ENCODE assay signal across 13 mouse cellular contexts in genomic region chr4:130873440-130873839, GRCm38 (mm10). TPM values are rescaled to one million over a fixed set of nuclear protein-coding genes. Genes with fewer than 3 reads are reported as not detected.
A peak's percentile ranks its signal among the peaks of the same experiment; 100 is the strongest.
DNase-seq lines count a peak whose midpoint lies in the region; ATAC-seq and TF ChIP-seq lines count a peak whose summit lies in the region.
"Had no signal": no experiment of that assay in that cellular context is flagged by ENCODE, and none has a peak within 500 bp of the region (broad histone marks: within the 10 kb centered on the region; RNA-seq: fewer than 3 reads in every experiment).

No protein-coding gene starts in this region.

- H3K27me3 ChIP-seq in heart, adult 2 months (ENCODE audit: control insufficient read depth, insufficient read depth, low read length), result no peaks in the 10 kb centered on the region
- no peaks in the 10 kb centered on the region; the same call in 1 of the 2 replicates for H3K27me3 ChIP-seq in liver, embryonic 14.5 days (ENCODE audit: control insufficient read depth, insufficient read depth, low read length)
- H3K27me3 ChIP-seq in liver, embryonic 11.5 days (replicated peaks; ENCODE audit: control insufficient read depth, insufficient read depth, low read length), result peaks cover 2% of the 10 kb centered on the region
- no peaks in the 10 kb centered on the region for H3K27me3 ChIP-seq in MEL (ENCODE audit: control insufficient read depth in 1 of 2, insufficient read depth in 2 of 2, low read length in 2 of 2)

- H3K4me3 ChIP-seq in heart, adult 2 months, result no peak overlapping the region
- no peak overlapping the region for H3K4me3 ChIP-seq in liver, embryonic 14.5 days (ENCODE audit: insufficient read depth in 1 of 2, low read depth in 2 of 2, low read length in 2 of 2)
- no peak overlapping the region for H3K4me3 ChIP-seq in liver, embryonic 11.5 days (ENCODE audit: low read depth, low read length)
- no peak overlapping the region for H3K4me3 ChIP-seq in MEL (ENCODE audit: control insufficient read depth in 1 of 2, insufficient read depth in 1 of 2, low read depth in 2 of 2, low read length in 2 of 2)
- H3K4me3 ChIP-seq: intestine, embryonic 15.5 days; myocyte; stomach, embryonic 15.5 days had no signal

- no peak overlapping the region for H3K4me2 ChIP-seq in liver, embryonic 14.5 days (ENCODE audit: low read depth)
- H3K4me2 ChIP-seq in liver, embryonic 11.5 days, result no peak overlapping the region
- H3K4me2 ChIP-seq: intestine, embryonic 15.5 days; stomach, embryonic 15.5 days had no signal

- no peak; the same call in none of the 2 replicates for TF ChIP-seq RAD21 in MEL (IDR thresholded peaks at IDR 0.05; ENCODE audit: low read depth, low read length)

- ATAC-seq in liver, embryonic 14.5 days (ENCODE audit: insufficient read depth), result no peak
- ATAC-seq in liver, embryonic 11.5 days (replicated peaks; ENCODE audit: low FRiP score), result no peak
- ATAC-seq: intestine, embryonic 15.5 days had no signal

- TF ChIP-seq POLR2A in heart, adult 2 months (IDR thresholded peaks at IDR 0.05; ENCODE audit: insufficient read depth, low read depth, low read length), result no peak
- TF ChIP-seq POLR2A in MEL (IDR thresholded peaks at IDR 0.05; ENCODE audit: control insufficient read depth in 1 of 2, insufficient read depth in 1 of 2, low read depth in 1 of 2, low read length in 2 of 2, poor library complexity in 1 of 2), result no peak

- H3K36me3 ChIP-seq in heart, adult 2 months (ENCODE audit: control insufficient read depth, insufficient read depth, low read length), result no peaks in the 10 kb centered on the region
- H3K36me3 ChIP-seq in liver, embryonic 14.5 days (replicated peaks; ENCODE audit: control insufficient read depth, insufficient read depth, low read depth), result no peaks in the 10 kb centered on the region
- no peaks in the 10 kb centered on the region for H3K36me3 ChIP-seq in liver, embryonic 11.5 days (ENCODE audit: control insufficient read depth, insufficient read depth, low read length)
- no peaks in the 10 kb centered on the region for H3K36me3 ChIP-seq in MEL (ENCODE audit: control insufficient read depth in 1 of 2, insufficient read depth in 2 of 2, low read length in 2 of 2)
- H3K36me3 ChIP-seq: intestine, embryonic 15.5 days; stomach, embryonic 15.5 days had no signal

- TF ChIP-seq EP300 in heart, adult 2 months (IDR thresholded peaks at IDR 0.05; ENCODE audit: insufficient read depth, low read depth, low read length), result no peak
- TF ChIP-seq EP300 in liver, embryonic 14.5 days (IDR thresholded peaks at IDR 0.05; ENCODE audit: low read depth), result no peak
- no peak for TF ChIP-seq EP300 in MEL (IDR thresholded peaks at IDR 0.05; ENCODE audit: low read depth in 1 of 2, low read length in 2 of 2)

- H3K9me3 ChIP-seq in liver, embryonic 14.5 days (ENCODE audit: control insufficient read depth, low read length), result no peaks in the 10 kb centered on the region
- H3K9me3 ChIP-seq in liver, embryonic 11.5 days (ENCODE audit: control insufficient read depth, low read length), result no peaks in the 10 kb centered on the region
- no peaks in the 10 kb centered on the region for H3K9me3 ChIP-seq in MEL (replicated peaks; ENCODE audit: insufficient read depth, low read length)
- H3K9me3 ChIP-seq: intestine, embryonic 15.5 days; stomach, embryonic 15.5 days had no signal

- WGBS in heart, adult 2 months, result 85% methylated on average over 5 of the region's 5 CpGs
- 52% methylated on average over 5 of the region's 5 CpGs for WGBS in liver, embryonic 14.5 days (ENCODE audit: insufficient replicate concordance)
- WGBS in liver, embryonic 11.5 days, result 67% methylated on average over 5 of the region's 5 CpGs

- DNase-seq in heart, adult 2 months, result no peak
- no peak for DNase-seq in heart, postnatal 25 days (ENCODE audit: low spot score)
- DNase-seq in liver, embryonic 14.5 days (ENCODE audit: low read depth in 3 of 3, low spot score in 3 of 3), result no peak
- DNase-seq in liver, embryonic 11.5 days (ENCODE audit: low spot score), result no peak
- peak; percentile 27 for DNase-seq in A20 (ENCODE audit: low read depth, low spot score)
- no peak for DNase-seq in MEL (ENCODE audit: low read depth, low spot score)
- no peak for DNase-seq in cerebellum, postnatal 4 days (ENCODE audit: low spot score in 2 of 2)
- DNase-seq in gastrocnemius, postnatal 10 days, result no peak
- DNase-seq: adrenal gland, postnatal 10 days; heart, adult 11 months had no signal

- TF ChIP-seq CTCF in heart, adult 2 months (IDR thresholded peaks at IDR 0.05), result peak; percentile 47
- peak; percentile 74 for TF ChIP-seq CTCF in liver, embryonic 14.5 days (IDR thresholded peaks at IDR 0.05; ENCODE audit: low read depth)
- TF ChIP-seq CTCF in MEL (IDR thresholded peaks at IDR 0.05 in 2 of 3, conservative IDR thresholded peaks at IDR 0.05 in 1 of 3; ENCODE audit: control insufficient read depth in 1 of 3, insufficient read depth in 1 of 3, low read depth in 2 of 3, low read length in 3 of 3, poor library complexity in 1 of 3, severe bottlenecking in 1 of 3), result peak; percentile 59 to 79 (median 69)

- H3K27ac ChIP-seq in heart, adult 2 months, result no peak overlapping the region
- no peak overlapping the region for H3K27ac ChIP-seq in liver, embryonic 14.5 days
- no peak overlapping the region for H3K27ac ChIP-seq in liver, embryonic 11.5 days (ENCODE audit: low read depth, low read length)
- H3K27ac ChIP-seq in MEL (ENCODE audit: control insufficient read depth, low read depth, low read length), result no peak overlapping the region
- H3K27ac ChIP-seq: intestine, embryonic 15.5 days; stomach, embryonic 15.5 days had no signal

- H3K4me1 ChIP-seq in heart, adult 2 months (ENCODE audit: control insufficient read depth, insufficient read depth, low read length), result no peaks in the 10 kb centered on the region
- no peaks in the 10 kb centered on the region for H3K4me1 ChIP-seq in liver, embryonic 14.5 days (replicated peaks; ENCODE audit: control insufficient read depth in 2 of 2, insufficient read depth in 2 of 2, low read length in 1 of 2)
- H3K4me1 ChIP-seq in liver, embryonic 11.5 days (replicated peaks; ENCODE audit: control insufficient read depth, insufficient read depth, low read length), result no peaks in the 10 kb centered on the region
- no peaks in the 10 kb centered on the region for H3K4me1 ChIP-seq in MEL (ENCODE audit: control insufficient read depth in 1 of 2, insufficient read depth in 2 of 2, low read length in 2 of 2)

- no peak overlapping the region for H3K9ac ChIP-seq in heart, adult 2 months (ENCODE audit: low read depth, low read length)
- H3K9ac ChIP-seq in liver, embryonic 14.5 days (replicated peaks), result no peak overlapping the region
- no peak overlapping the region for H3K9ac ChIP-seq in liver, embryonic 11.5 days (ENCODE audit: low read depth, low read length)
- no peak overlapping the region for H3K9ac ChIP-seq in MEL (ENCODE audit: control insufficient read depth, low read depth, low read length, poor library complexity, severe bottlenecking)
- H3K9ac ChIP-seq: intestine, embryonic 15.5 days; stomach, embryonic 15.5 days had no signal

- intact Hi-C loops in heart, adult 2 months (cut with DNase I), result no loop called here
- intact Hi-C loops in heart, postnatal 25 days (cut with DNase I), result no loop called here

- H3K79me2 ChIP-seq in heart, adult 2 months (replicated peaks; ENCODE audit: control insufficient read depth, insufficient read depth, low read length), result no peaks in the 10 kb centered on the region
- no peaks in the 10 kb centered on the region for H3K79me2 ChIP-seq in MEL (ENCODE audit: control insufficient read depth, insufficient read depth, low read length, poor library complexity)

TF ChIP-seq in MEL, 35 proteins besides CTCF, POLR2A, EP300 and RAD21:
- no peak for TF ChIP-seq ELF1 (IDR thresholded peaks at IDR 0.05; ENCODE audit: low read depth, low read length)
- TF ChIP-seq MYB (IDR thresholded peaks at IDR 0.05; ENCODE audit: low read depth, low read length), result no peak
- no peak for TF ChIP-seq MAX (IDR thresholded peaks at IDR 0.05; ENCODE audit: low read length)
- TF ChIP-seq SMC3 (IDR thresholded peaks at IDR 0.05; ENCODE audit: low read depth, low read length), result no peak
- no peak for TF ChIP-seq NRF1 (IDR thresholded peaks at IDR 0.05; ENCODE audit: insufficient read depth, low read depth, low read length, poor library complexity, severe bottlenecking)
- no peak for TF ChIP-seq ZNF384 (IDR thresholded peaks at IDR 0.05; ENCODE audit: low read depth, low read length)
- TF ChIP-seq POLR2AphosphoS5 (IDR thresholded peaks at IDR 0.05; ENCODE audit: borderline replicate concordance, low read depth, low read length), result no peak
- TF ChIP-seq BHLHE40 (IDR thresholded peaks at IDR 0.05; ENCODE audit: borderline replicate concordance, low read depth, low read length), result no peak
- no peak for TF ChIP-seq ZKSCAN1 (IDR thresholded peaks at IDR 0.05; ENCODE audit: low read depth, low read length)
- TF ChIP-seq TCF12 (IDR thresholded peaks at IDR 0.05; ENCODE audit: low read depth, low read length), result no peak
- TF ChIP-seq ZC3H11A (IDR thresholded peaks at IDR 0.05; ENCODE audit: low read depth, low read length), result no peak
- no peak for TF ChIP-seq USF2 (IDR thresholded peaks at IDR 0.05; ENCODE audit: borderline replicate concordance in 1 of 2, insufficient read depth in 1 of 2, low read depth in 1 of 2, low read length in 2 of 2)
- TF ChIP-seq USF1 (IDR thresholded peaks at IDR 0.05; ENCODE audit: low read depth, low read length), result no peak
- TF ChIP-seq UBTF (IDR thresholded peaks at IDR 0.05; ENCODE audit: borderline replicate concordance, insufficient read depth, low read depth, low read length), result no peak
- TF ChIP-seq GABPA (IDR thresholded peaks at IDR 0.05; ENCODE audit: low read depth, low read length), result no peak

RNA-seq across cellular contexts. Expression of gene Laptm5, which starts 39.5 kb away (rescaled TPM):
- total RNA-seq in heart, adult 2 months (2021), result 10 to 100 TPM; 15.5 to 22.8 TPM
- 44.1 and 59.4 TPM in 2 replicates for polyA plus RNA-seq in heart, adult 2 months (2012; rRNA removed)
- 10 to 100 TPM; 17.8 to 18.4 TPM for total RNA-seq in heart, postnatal 25 days (2021)
- polyA plus RNA-seq in liver, embryonic 14.5 days (2012; rRNA removed), result 31.0 and 47.7 TPM in 2 replicates
- 59.4 and 64.3 TPM in 2 replicates for polyA plus RNA-seq in liver, embryonic 14.5 days (2014; fragmentation: Nextera tagmentation; extraction: Ambion mirVana)
- 87.2 and 93.3 TPM in 2 replicates for polyA plus RNA-seq in liver, embryonic 11.5 days (2014; fragmentation: Nextera tagmentation; extraction: Ambion mirVana)
- 101 and 116 TPM in 2 replicates for total RNA-seq in MEL (2012; rRNA removed)
- polyA plus RNA-seq in MEL (2012; ENCODE audit: insufficient read depth in 1 of 2, insufficient read length in 2 of 2, low read depth in 1 of 2, low replicate concordance in 2 of 2, missing spikeins in 1 of 2), result 100 to 1,000 TPM; 234 to 696 TPM
- total RNA-seq in gastrocnemius, postnatal 10 days (2021), result 10 to 100 TPM; 10.9 to 14.8 TPM
